Mouse (Mus musculus) T-helper 17 cell (primary cell): ENCODE results near the gene Msi2.

ENCODE experiments used
- in situ Hi-C, 2 experiments: fragments of 300-600 bp; cut with MboI, MseI; formaldehyde crosslinking; loops; 1 replicate in 1 of 2; 2 replicates in 1 of 2; pipeline ENCODE4 v1.15.1; 2025; ENCODE audit warnings: high pct_unique_total_duplicates in 2 of 2

The Msi2 gene

GRCm38 (mm10) chr11:88548832-88549528, 169.3 kb downstream of the Msi2 start:
- in situ Hi-C loops, result no loop called here

- in situ Hi-C loops, result no loop called here
Observed at GRCm38 (mm10) chr11:88548423-88548822, 169.9 kb downstream of the Msi2 start.

GRCm38 (mm10) chr11:88543771-88544170, 174.5 kb downstream of the Msi2 start:
- in situ Hi-C loops, result no loop called here

- in situ Hi-C loops, result no loop called here
Observed at GRCm38 (mm10) chr11:88542817-88543216, 175.5 kb downstream of the Msi2 start.

GRCm38 (mm10) chr11:88541666-88542639, 176.4 kb downstream of the Msi2 start:
- in situ Hi-C loops, result no loop called here

GRCm38 (mm10) chr11:88539637-88540478, 178.5 kb downstream of the Msi2 start:
- in situ Hi-C loops, result loop anchor here in 1 of 2 experiments (10.0 kb wide), 1 partner anchor 1825 kb away; no protein-coding TSS in a partner anchor

- in situ Hi-C loops, result loop anchor here in 1 of 2 experiments (10.0 kb wide), 1 partner anchor 1826 kb away; no protein-coding TSS in a partner anchor
Observed at GRCm38 (mm10) chr11:88538710-88539340, 179.5 kb downstream of the Msi2 start.

- in situ Hi-C loops, result loop anchor here in 1 of 2 experiments (10.0 kb wide), 1 partner anchor 1827 kb away; no protein-coding TSS in a partner anchor
Observed at GRCm38 (mm10) chr11:88537344-88537743, 181.0 kb downstream of the Msi2 start.

- in situ Hi-C loops, result loop anchor here in 1 of 2 experiments (10.0 kb wide), 1 partner anchor 1828 kb away; no protein-coding TSS in a partner anchor
Observed at GRCm38 (mm10) chr11:88536861-88537260, 181.5 kb downstream of the Msi2 start.

- in situ Hi-C loops, result loop anchor here in 1 of 2 experiments (10.0 kb wide), 1 partner anchor 1830 kb away; no protein-coding TSS in a partner anchor
Observed at GRCm38 (mm10) chr11:88534331-88534929, 183.9 kb downstream of the Msi2 start.

- in situ Hi-C loops, result loop anchor here in 1 of 2 experiments (10.0 kb wide), 1 partner anchor 1833 kb away; no protein-coding TSS in a partner anchor
Observed at GRCm38 (mm10) chr11:88532016-88532415, 186.3 kb downstream of the Msi2 start.

- in situ Hi-C loops, result loop anchor here in 1 of 2 experiments (10.0 kb wide), 1 partner anchor 1835 kb away; no protein-coding TSS in a partner anchor
Observed at GRCm38 (mm10) chr11:88530032-88530431, 188.3 kb downstream of the Msi2 start.

- in situ Hi-C loops, result no loop called here
Observed at GRCm38 (mm10) chr11:88528522-88529101, 189.7 kb downstream of the Msi2 start.

GRCm38 (mm10) chr11:88526711-88527110, 191.6 kb downstream of the Msi2 start:
- in situ Hi-C loops, result no loop called here

- in situ Hi-C loops, result no loop called here
Observed at GRCm38 (mm10) chr11:88524790-88525575, 193.3 kb downstream of the Msi2 start.

GRCm38 (mm10) chr11:88524437-88524789, 193.9 kb downstream of the Msi2 start:
- in situ Hi-C loops, result no loop called here

- in situ Hi-C loops, result no loop called here
Observed at GRCm38 (mm10) chr11:88523921-88524320, 194.4 kb downstream of the Msi2 start.

GRCm38 (mm10) chr11:88523511-88523910, 194.8 kb downstream of the Msi2 start:
- in situ Hi-C loops, result no loop called here

- in situ Hi-C loops, result no loop called here
Observed at GRCm38 (mm10) chr11:88522114-88522513, 196.2 kb downstream of the Msi2 start.
